Mouse (Mus musculus): ENCODE results near the gene Rftn1.

DNA sequence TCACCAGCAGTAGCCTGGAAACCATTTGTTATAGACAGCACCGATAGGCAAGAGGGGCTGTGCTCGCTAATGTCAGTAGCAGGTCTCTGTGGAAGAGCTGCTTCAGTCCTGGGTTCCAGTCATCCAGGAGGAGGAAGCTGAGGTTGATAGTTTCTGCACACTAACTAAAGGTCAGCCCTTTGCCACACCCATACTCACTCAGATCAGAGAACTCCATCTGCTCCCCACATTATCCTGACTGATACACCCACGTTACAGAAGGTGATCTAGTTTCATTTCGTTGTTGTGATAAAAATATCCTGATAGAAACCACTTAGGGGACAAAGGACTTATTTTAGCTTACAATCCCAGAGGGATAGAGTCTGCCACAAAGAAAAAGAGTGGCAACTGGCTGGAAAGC lies 7.1 kb upstream of the Rftn1 start:
- TF ChIP-seq ZNF384 (IDR thresholded peaks at IDR 0.05; ENCODE audit: low read depth, low read length) (no peak), CHD2 (IDR thresholded peaks at IDR 0.05; ENCODE audit: low read depth, low read length) (no peak), HCFC1 (IDR thresholded peaks at IDR 0.05; ENCODE audit: borderline replicate concordance, insufficient read depth, low read length) (no peak), MAFK (IDR thresholded peaks at IDR 0.05; ENCODE audit: insufficient read depth, low read depth, low read length) (no peak)
